Mouse (Mus musculus) neural tube, embryonic 10.5 days (tissue): ENCODE measurements around the gene Dner.
"Not testable (repeated sequence)": the region's sequence is repeated elsewhere in the genome, so short reads cannot be mapped to it uniquely, and the experiment has no call there.

Experiments
- DNase-seq: peaks from one replicate; pipeline ENCODE4 v3.0.0-alpha.2; 2017; ENCODE audit warnings: low spot score; ENCODE audit errors: extremely low spot score

The Dner gene

GRCm38 (mm10) chr1:84331861-84332260, 364.2 kb downstream of the Dner start:
- not testable (repeated sequence) for DNase-seq

- no peak for DNase-seq
Observed at GRCm38 (mm10) chr1:84325309-84325708, 370.7 kb downstream of the Dner start.

- no peak for DNase-seq
Observed at GRCm38 (mm10) chr1:84321327-84321726, 374.7 kb downstream of the Dner start.
